Mouse (Mus musculus) brain, embryonic 14.5 days (tissue): ENCODE measurements at regions not wholly inside any gene's neighbourhood (a gene's known extent, or its start where the extent isn't known, plus 50 kb on each side); places are given as distances from the start of the nearest gene placed in this dataset.
A peak's percentile ranks its signal among the peaks of the same experiment; 100 is the strongest.

ENCODE experiments used
- DNase-seq: peaks from one replicate; pipeline ENCODE4 v3.0.0-alpha.2; 2011; ENCODE audit warnings: low read depth
- CTCF ChIP-seq: fragments of 200-500 bp; IDR thresholded peaks from 2 replicates; pipeline ENCODE4 v1.5.1; 2012; ENCODE audit warnings: inconsistent platforms, mild to moderate bottlenecking, moderate library complexity, borderline replicate concordance; ENCODE audit not compliant: insufficient read depth, insufficient read length; ENCODE audit errors: extremely low read depth
- POLR2A ChIP-seq: fragments of 200-500 bp; IDR thresholded peaks from 2 replicates; pipeline ENCODE4 v1.6.1; 2012; ENCODE audit warnings: mild to moderate bottlenecking, inconsistent platforms, borderline replicate concordance; ENCODE audit not compliant: poor library complexity, insufficient read depth, insufficient read length, severe bottlenecking; ENCODE audit errors: extremely low read depth

- TF ChIP-seq POLR2A (no peak), CTCF (no peak)
- DNase-seq = no peak
These were observed 870.7 kb downstream of the Tbl1xr1 start for GRCm38 (mm10) chr3:22947181-22947580.

DNA sequence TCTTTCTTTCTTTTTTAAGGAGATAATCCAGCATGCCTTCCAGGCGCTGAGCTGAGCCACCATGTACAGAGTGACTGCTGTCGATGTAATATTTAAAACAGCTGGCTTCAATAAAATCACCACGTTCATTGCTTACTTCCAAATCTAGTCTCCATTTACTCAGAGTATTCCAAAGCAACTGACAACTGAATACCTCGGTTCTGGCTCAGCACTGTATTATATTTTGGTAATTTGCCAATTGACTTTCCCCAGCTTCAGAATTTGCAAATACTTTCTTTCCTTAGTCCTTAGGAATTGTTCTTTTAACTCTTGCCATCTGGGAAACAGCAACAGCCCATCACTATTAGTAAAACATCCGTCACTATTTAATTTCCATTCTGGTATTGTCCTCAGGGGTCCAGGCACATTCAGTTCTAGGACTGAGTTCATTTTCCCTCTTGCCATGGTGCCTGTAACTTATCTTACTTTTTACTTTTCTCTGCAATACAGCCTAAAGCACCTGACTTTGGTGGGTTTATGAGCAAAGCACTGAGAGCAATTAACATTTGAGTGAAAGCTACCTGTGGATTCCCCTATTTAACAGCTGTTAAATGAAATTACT lies 871.8 kb downstream of the Tbl1xr1 start:
- TF ChIP-seq CTCF = no peak
- no peak for TF ChIP-seq POLR2A
- no peak for DNase-seq

DNA sequence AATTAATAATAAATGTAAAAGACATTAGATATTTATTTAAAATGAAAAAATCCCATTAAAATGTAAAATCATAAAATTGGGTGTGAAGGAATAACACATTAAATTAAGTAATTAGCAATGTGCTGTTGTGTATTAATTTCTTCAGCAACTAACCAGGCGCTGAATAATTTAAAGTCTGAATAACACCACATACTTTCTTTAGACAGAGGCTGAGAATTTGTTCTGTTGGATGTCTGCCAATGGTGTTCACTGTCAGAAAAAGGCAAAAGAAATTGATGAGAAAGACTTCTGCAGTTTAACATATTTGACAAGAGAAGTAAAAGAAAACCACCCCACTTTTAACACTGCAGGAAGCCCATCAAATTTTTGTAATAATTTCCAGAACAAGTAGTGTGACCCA lies 881.0 kb downstream of the Tbl1xr1 start:
- DNase-seq = peak; percentile 78
- TF ChIP-seq POLR2A = no peak
- no peak for TF ChIP-seq CTCF

DNA sequence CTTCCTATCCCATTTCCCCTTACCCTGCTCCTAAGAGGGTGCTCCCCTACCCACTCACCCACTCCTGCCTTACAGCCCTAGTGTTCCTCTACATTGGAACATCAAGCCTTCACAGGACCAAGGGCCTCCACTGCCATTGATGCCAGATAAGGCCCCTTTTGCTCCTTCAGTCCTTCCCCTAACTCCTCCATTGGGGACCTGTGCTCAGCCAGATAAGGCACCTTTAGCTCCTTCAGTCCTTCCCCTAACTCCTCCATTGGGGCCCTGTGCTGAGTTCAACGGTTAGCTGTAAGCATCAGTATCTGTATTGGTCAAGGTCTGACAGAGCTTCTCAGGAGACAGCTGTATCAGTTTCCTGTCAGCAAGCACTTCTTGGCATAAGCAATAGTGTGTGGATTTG lies 896.2 kb downstream of the Tbl1xr1 start:
- DNase-seq = no peak
- TF ChIP-seq CTCF = no peak
- no peak for TF ChIP-seq POLR2A

GRCm38 (mm10) chr3:22976801-22977200 lies 900.3 kb downstream of the Tbl1xr1 start:
- DNase-seq = no peak
- no peak for TF ChIP-seq CTCF
- TF ChIP-seq POLR2A = no peak

DNA sequence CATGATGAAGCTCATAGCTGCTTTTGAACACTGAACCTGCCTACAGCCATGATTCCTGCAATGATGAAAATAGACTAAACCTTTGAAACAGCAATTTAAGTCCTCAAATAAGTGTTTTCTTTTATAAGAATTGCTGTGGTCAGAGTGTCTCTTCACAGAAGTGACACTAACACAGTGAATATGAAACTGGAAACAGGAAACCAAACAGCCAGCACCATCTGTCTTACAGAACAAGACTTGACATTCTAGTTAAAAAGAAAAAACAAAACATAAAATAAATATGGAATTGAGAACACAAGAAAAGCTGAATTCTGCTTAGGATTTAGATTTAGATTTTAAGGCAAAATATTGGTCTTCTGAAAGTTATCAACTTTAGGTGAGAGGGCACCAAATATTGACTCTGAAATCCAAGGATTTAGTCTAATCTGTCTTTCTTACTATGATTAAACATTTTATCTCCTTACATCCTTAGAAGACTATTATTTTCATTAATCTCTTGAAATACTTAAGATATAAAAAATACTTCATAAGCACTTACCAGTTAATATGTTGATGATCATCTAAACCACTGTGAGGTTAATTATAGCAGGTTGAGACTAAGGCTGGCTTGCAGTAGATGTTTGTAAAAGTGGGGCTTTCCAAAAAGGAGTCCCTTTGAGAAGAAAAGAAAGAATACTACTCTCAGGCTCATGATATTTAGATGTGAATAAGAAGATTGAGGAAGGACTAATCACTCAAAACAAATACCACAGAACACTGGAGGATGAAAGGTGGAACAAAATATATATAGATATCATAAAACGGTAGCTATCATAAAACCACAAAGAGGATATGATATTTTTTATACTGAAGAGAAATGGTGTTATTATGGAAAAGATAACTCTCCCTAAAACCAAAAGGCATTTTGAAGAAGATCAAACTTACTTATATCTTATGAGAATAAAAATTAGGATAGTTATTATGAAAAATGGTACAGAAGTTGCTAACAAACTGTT lies 903.7 kb downstream of the Tbl1xr1 start:
- no peak for DNase-seq
- TF ChIP-seq POLR2A = no peak
- TF ChIP-seq CTCF = no peak

DNA sequence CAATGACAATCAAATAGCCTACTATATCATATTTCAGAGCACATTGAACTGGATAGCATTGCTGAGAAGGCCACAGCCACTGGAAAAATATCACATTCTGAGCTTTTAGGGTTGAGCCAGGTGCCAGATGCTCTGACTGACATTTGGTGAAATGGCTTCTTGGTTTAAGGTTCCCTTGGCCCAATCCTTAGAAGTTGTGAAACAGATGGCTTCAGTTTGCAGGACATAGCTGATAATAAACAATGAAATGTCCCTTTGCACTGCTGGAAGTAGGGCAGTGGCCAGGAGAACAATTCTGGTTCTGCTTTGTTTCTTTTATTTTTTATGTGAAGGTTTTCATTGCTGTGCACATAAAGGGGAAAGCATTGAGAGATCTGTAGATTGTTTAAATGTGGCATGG lies 906.0 kb downstream of the Tbl1xr1 start:
- no peak for DNase-seq
- no peak for TF ChIP-seq CTCF
- no peak for TF ChIP-seq POLR2A

- DNase-seq = no peak
- TF ChIP-seq POLR2A = no peak
- no peak for TF ChIP-seq CTCF
These were observed 913.8 kb downstream of the Tbl1xr1 start for GRCm38 (mm10) chr3:22990136-22990820.

DNA sequence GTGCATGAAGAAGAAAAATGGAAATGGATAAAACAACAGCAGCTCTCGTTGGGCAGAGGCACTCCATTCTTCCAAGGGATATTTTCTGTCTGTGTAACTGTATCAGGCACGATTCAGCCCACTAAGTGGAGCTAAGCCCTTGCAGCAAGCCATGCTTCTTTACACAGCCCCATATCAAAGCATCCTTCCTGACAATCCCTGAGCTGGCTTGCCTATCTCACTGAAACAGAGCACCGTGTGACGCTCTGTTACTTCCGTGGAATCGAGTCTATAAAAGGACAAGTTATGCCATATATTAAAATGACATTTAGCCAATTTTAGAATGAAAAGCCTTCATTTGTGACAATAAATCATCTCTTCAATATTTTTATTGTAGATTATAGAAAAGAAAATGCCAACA lies 918.8 kb downstream of the Tbl1xr1 start:
- TF ChIP-seq CTCF (no peak), POLR2A (no peak)
- peak; percentile 21 for DNase-seq

DNA sequence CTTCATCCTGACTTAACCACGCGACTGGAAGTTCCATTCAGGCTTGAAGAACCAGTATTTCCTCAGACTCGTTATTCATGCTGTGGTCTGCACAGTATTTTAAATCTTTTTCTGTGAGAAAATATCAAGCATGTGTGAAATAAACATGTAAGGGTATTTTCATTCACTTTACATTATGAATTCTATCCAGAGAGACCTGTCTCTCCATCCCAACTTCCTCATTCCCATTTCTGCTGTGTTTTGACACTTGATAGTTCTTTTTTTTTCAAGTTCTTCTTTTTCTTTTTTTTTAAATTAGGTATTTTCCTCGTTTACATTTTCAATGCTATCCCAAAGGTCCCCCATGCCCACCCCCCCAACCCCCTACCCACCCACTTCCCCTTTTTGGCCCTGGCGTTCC lies 919.4 kb downstream of the Tbl1xr1 start:
- no peak for DNase-seq
- no peak for TF ChIP-seq CTCF
- no peak for TF ChIP-seq POLR2A

GRCm38 (mm10) chr3:23001071-23001470 lies 924.6 kb downstream of the Tbl1xr1 start:
- DNase-seq = peak; percentile 89

DNA sequence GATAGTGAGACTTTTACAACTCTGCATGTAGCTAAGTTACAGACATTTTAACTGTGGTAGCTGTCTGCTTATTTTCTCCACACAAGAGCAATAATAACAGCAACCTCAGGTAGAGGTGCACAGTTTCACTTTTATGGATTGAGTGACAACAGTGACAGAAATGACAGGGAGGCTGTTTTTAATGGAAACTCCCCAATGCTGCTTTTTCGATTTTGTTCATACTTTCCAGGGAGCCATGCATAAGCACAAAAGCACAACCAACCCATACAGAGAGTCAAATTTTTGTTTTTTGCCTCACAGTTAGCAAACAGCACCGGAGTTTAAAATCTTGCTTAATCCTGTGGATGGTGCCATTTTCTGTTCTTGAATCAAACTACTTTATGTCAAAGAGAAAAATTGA lies 955.6 kb downstream of the Tbl1xr1 start:
- TF ChIP-seq CTCF (no peak), POLR2A (no peak)
- DNase-seq = no peak

More at GRCm38 (mm10) chr3:23001071-23001470, 924.6 kb downstream of the Tbl1xr1 start:
- TF ChIP-seq POLR2A (no peak), CTCF (no peak)
